8 mouse cellular contexts compared by ENCODE assay signal in genomic region chr5:121397187-121398145, GRCm38 (mm10). TPM values are rescaled to one million over a fixed set of nuclear protein-coding genes. Genes with fewer than 3 reads are reported as not detected.
DNase-seq lines count a peak whose midpoint lies in the region; ATAC-seq and TF ChIP-seq lines count a peak whose summit lies in the region.

Gene Naa25 (plus strand): TSS chr5:121397936.

- H3K9me3 ChIP-seq in megakaryocyte, embryonic 14.5 days: no peaks in the 10 kb centered on the region

- H3K27ac ChIP-seq in cortical plate, adult 2 months (ENCODE audit: insufficient read depth, low read length): 0 out of 2 replicates have a peak within 1 kb of the TSS, but pooled peaks have one; percentile 38

- peak within 1 kb of the TSS; percentile 95 for H3K4me3 ChIP-seq in cortical plate, adult 2 months (ENCODE audit: insufficient read depth, low read length)
- peak within 1 kb of the TSS; percentile 98 for H3K4me3 ChIP-seq in megakaryocyte, embryonic 14.5 days (replicated peaks)

- ATAC-seq in activated CD4-positive, CD25-positive, alpha-beta regulatory T cell, adult 4 months: peak; percentile 93

- no peak for TF ChIP-seq CTCF in cortical plate, adult 2 months (IDR thresholded peaks at IDR 0.05; ENCODE audit: extremely low read depth, insufficient read depth, low read length)

- DNase-seq in gastrocnemius, adult 8-10 months (ENCODE audit: low spot score in 2 of 2): peak; percentile 86 to 94
- peak; percentile 93 for DNase-seq in hindlimb bud, embryonic 11.5 days (ENCODE audit: extremely low spot score, low read depth, low spot score)
- DNase-seq in left cerebral cortex, adult 8-10 months (ENCODE audit: low spot score in 2 of 2): peak; percentile 75 to 91
- DNase-seq in right cerebral cortex, postnatal 10 days (ENCODE audit: low spot score in 2 of 2): peak; percentile 97 to 98
- peak; percentile 95 for DNase-seq in urinary bladder, postnatal 25 days (ENCODE audit: low spot score)

- H3K4me1 ChIP-seq in cortical plate, adult 2 months (ENCODE audit: control insufficient read depth, insufficient read depth, low read length): peaks cover 10% of the 10 kb centered on the region
- H3K4me1 ChIP-seq in megakaryocyte, embryonic 14.5 days: peaks cover 47% of the 10 kb centered on the region

- no peaks in the 10 kb centered on the region for H3K27me3 ChIP-seq in megakaryocyte, embryonic 14.5 days (replicated peaks)

- H3K36me3 ChIP-seq in megakaryocyte, embryonic 14.5 days (replicated peaks; ENCODE audit: low read length): peaks cover 18% of the 10 kb centered on the region

- peak; percentile 67; the same call in 1 of the 2 replicates for TF ChIP-seq POLR2A in cortical plate, adult 2 months (IDR thresholded peaks at IDR 0.05; ENCODE audit: extremely low read depth, insufficient read depth, low read length)

RNA-seq across cellular contexts. Expression of gene Naa25, which starts in this region (rescaled TPM):
- polyA plus RNA-seq in activated CD4-positive, CD25-positive, alpha-beta regulatory T cell, adult 4 months (2017; shearing (Covaris generic)): 10 to 100 TPM; 27.0 to 30.4 TPM
- polyA plus RNA-seq in cortical plate, adult 2 months (2012; rRNA removed): 21.6 TPM in 2 replicates
- total RNA-seq in gastrocnemius, adult 8-10 months (2022): 10 to 100 TPM; 28.5 to 32.6 (median 30.3) TPM
- 10 to 100 TPM; 34.7 to 41.3 (median 36.6) TPM for total RNA-seq in left cerebral cortex, adult 8-10 months (2022)
- 1.0 TPM in 1 of 2 replicates, not detected in the other for polyA plus RNA-seq in megakaryocyte, embryonic 14.5 days (2012; ENCODE audit: insufficient read depth, low replicate concordance)

Comparison
In these comparisons a context has a peak if more than half of its experiments do, and no peak if none do; other contexts are left out.
1. Peak in every context shown above with its lines: DNase-seq, ATAC-seq, H3K4me3 ChIP-seq and H3K27ac ChIP-seq.
2. RNA of gene Naa25 (polyA plus RNA-seq): 27.0 to 30.4 TPM in activated CD4-positive, CD25-positive, alpha-beta regulatory T cell, adult 4 months and 21.6 TPM in cortical plate, adult 2 months; 1.0 TPM in megakaryocyte, embryonic 14.5 days; every median in the first group is over 10 times any median in the second.